Mouse (Mus musculus) small intestine, adult 2 months (tissue): ENCODE data around the gene Hic1.

ENCODE experiments used
- CTCF ChIP-seq: fragments of 200-500 bp; IDR thresholded peaks from 2 replicates; pipeline ENCODE4 v1.5.1; 2012; ENCODE audit warnings: low read depth, mild to moderate bottlenecking, control low read depth, inconsistent platforms, low read length, moderate library complexity, mixed read lengths; ENCODE audit not compliant: insufficient replicate concordance, insufficient read length; ENCODE audit errors: extremely low read depth
- POLR2A ChIP-seq: fragments of 200-500 bp; IDR thresholded peaks from 2 replicates; pipeline ENCODE4 v1.6.1; 2012; ENCODE audit warnings: low read depth, mild to moderate bottlenecking, control low read depth, inconsistent platforms, low read length, moderate library complexity

- TF ChIP-seq CTCF (no peak), POLR2A (no peak)
Observed at GRCm38 (mm10) chr11:75197956-75198355, 28.6 kb upstream of the Hic1 start.
